Mouse (Mus musculus) testis, adult 2 months (tissue): ENCODE measurements around the gene BC049352.

Experiments
- CTCF ChIP-seq: fragments of 200-500 bp; IDR thresholded peaks from 2 replicates; pipeline ENCODE4 v1.5.1; 2012; ENCODE audit warnings: low read depth, mild to moderate bottlenecking, inconsistent platforms, low read length, moderate library complexity; ENCODE audit not compliant: control insufficient read depth, insufficient read depth, insufficient replicate concordance
- POLR2A ChIP-seq: fragments of 200-500 bp; IDR thresholded peaks from 2 replicates; pipeline ENCODE4 v1.6.1; 2012; ENCODE audit warnings: low read depth, mild to moderate bottlenecking, inconsistent platforms, low read length, moderate library complexity; ENCODE audit not compliant: control insufficient read depth

GRCm38 (mm10) chr9:45197549-45197948 lies 15.7 kb downstream of the BC049352 start:
- no peak for TF ChIP-seq CTCF
- TF ChIP-seq POLR2A: no peak
